Mouse (Mus musculus) heart, embryonic 12.5 days (tissue): Measurements from ENCODE around the gene Itk. TPM values are rescaled to one million over a fixed set of nuclear protein-coding genes. Genes with fewer than 3 reads are reported as not detected.

ENCODE experiments used
- ATAC-seq: fragments of 200-750 bp; cut with Nextera tagmentation; 2 replicates; pipeline ENCODE4 v1.8.0; 2017; ENCODE audit warnings: moderate TSS enrichment, moderate library complexity; ENCODE audit not compliant: insufficient number of reproducible peaks, low FRiP score
- H3K27ac ChIP-seq: fragments of 300-500 bp; sonication (generic); 2 replicates; pipeline ENCODE4 v1.5.1; 2016; ENCODE audit warnings: mild to moderate bottlenecking, moderate library complexity; ENCODE audit not compliant: poor library complexity, severe bottlenecking
- H3K27me3 ChIP-seq: fragments of 300-500 bp; sonication (generic); replicated peaks from 2 replicates; pipeline ENCODE4 v1.6.1; 2016; ENCODE audit warnings: mild to moderate bottlenecking, moderate library complexity
- H3K36me3 ChIP-seq: fragments of 300-500 bp; sonication (generic); 2 replicates; pipeline ENCODE4 v1.6.1; 2016; ENCODE audit warnings: mild to moderate bottlenecking, moderate library complexity
- H3K4me1 ChIP-seq: fragments of 300-500 bp; sonication (generic); replicated peaks from 2 replicates; pipeline ENCODE4 v1.6.1; 2016; ENCODE audit warnings: mild to moderate bottlenecking
- H3K4me2 ChIP-seq: fragments of 300-500 bp; sonication (generic); 2 replicates; pipeline ENCODE4 v1.6.1; 2016; ENCODE audit warnings: mild to moderate bottlenecking, moderate library complexity
- H3K4me3 ChIP-seq: fragments of 300-500 bp; sonication (generic); 2 replicates; pipeline ENCODE4 v1.5.1; 2016; ENCODE audit warnings: mild to moderate bottlenecking
- H3K9ac ChIP-seq: fragments of 300-500 bp; sonication (generic); 2 replicates; pipeline ENCODE4 v1.6.1; 2016; ENCODE audit warnings: mild to moderate bottlenecking, moderate library complexity
- H3K9me3 ChIP-seq: fragments of 300-500 bp; sonication (generic); replicated peaks from 2 replicates; pipeline ENCODE4 v1.6.1; 2016; ENCODE audit warnings: mild to moderate bottlenecking, moderate library complexity
- WGBS: fragments of 180-500 bp; shearing (Covaris S2); methylation state at CpG from one replicate; pipeline ENCODE4 v1.1.7; 2016; 5-methylcytosine and 5-hydroxymethylcytosine counted together
- polyA plus RNA-seq: library from polyadenylated mRNA; unstranded; fragments of >200 nt; fragmentation: Nextera tagmentation; extraction: Ambion mirVana; gene quantifications from 2 replicates; pipeline ENCODE4 v1.2.1, GENCODE M21; 2016

The Itk gene
- polyA plus RNA-seq, 1 experiment from 2014 or later: not detected

DNA sequence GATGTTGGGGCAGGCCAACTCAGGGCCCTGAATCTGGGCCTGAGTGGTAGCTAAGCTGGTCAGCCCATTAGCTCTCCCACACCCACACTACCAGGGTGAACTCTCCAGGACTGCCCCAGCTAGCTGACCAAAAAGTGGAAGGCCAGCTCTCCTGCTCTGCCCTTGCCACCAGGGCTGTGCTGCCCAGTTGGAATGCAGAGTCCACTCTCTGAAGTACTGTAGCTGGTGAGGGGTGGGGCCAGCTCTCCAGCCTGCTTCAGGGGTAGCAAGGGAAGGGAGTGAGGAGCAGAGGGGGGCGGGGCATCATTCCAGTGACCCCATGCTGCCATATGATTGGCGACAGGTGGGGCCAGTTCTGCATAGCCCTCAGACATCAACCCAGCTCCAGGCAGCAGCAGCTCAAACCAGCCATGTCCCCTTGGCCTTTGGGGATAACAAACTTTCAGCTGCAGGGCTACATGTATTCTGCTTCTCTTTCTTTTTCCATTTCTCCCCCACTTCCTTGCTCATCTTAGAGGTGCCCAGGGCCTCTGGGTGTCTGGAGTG, 20.8 kb upstream of the Itk start:
- ATAC-seq: no peak
- no peak overlapping the region for H3K27ac ChIP-seq
- no peaks in the 10 kb centered on the region for H3K9me3 ChIP-seq

DNA sequence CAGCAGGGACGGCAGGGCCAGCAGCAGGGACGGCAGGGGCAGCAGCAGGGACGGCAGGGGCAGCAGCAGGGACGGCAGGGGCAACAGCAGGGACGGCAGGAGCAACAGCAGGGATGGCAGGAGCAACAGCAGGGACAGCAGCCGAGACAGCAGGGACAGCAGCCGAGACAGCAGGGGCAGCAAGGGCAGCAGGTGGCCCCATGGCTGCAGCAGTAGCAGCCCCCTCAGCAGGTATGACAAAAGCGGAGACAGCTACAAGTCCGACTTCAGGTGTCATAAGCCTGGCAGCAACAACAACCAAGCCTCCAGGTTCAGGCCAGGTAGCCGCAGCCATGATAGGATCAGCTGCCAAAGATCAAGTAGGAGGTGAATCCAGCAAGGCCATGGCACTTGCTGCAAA, 17.4 kb upstream of the Itk start:
- WGBS: 34% methylated on average over 10 of the region's 10 CpGs
- no peaks in the 10 kb centered on the region for H3K9me3 ChIP-seq
- ATAC-seq: no peak
- H3K27ac ChIP-seq: no peak overlapping the region
- peak overlapping the region; percentile 63 for H3K4me2 ChIP-seq
- H3K36me3 ChIP-seq: no peaks in the 10 kb centered on the region
- H3K27me3 ChIP-seq: no peaks in the 10 kb centered on the region
- no peaks in the 10 kb centered on the region; the same call in 1 of the 2 replicates for H3K4me1 ChIP-seq
- H3K4me3 ChIP-seq: peak overlapping the region; percentile 26
- H3K9ac ChIP-seq: 0 out of 2 replicates have a peak overlapping the region, but pooled peaks have one; percentile 29

More for the DNA sequence above, 20.8 kb upstream of the Itk start:
- Histone ChIP-seq H3K36me3 (no peaks in the 10 kb centered on the region), H3K4me3 (no peak overlapping the region), H3K27me3 (no peaks in the 10 kb centered on the region), H3K4me2 (no peak overlapping the region), H3K4me1 (no peaks in the 10 kb centered on the region; the same call in 1 of the 2 replicates), H3K9ac (no peak overlapping the region)
- 28% methylated on average over 2 of the region's 2 CpGs for WGBS

DNA sequence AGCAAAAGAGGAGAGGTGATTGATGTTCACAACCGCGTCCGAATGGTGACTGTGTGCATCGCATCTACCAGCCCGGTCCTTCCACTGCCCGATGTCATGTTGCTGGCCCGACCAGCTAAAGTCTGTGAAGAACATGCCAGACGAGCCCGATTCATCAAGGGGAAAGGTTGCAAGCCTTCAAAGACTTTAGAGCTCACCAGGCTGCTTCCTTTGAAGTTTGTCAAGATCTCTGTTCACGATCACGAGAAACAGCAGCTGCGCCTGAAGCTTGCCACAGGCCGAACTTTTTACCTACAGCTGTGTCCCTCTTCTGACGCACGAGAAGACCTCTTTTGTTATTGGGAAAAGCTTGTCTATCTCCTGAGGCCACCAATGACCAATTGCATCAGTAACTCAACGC, 15.7 kb upstream of the Itk start:
- no peaks in the 10 kb centered on the region for H3K27me3 ChIP-seq
- no peaks in the 10 kb centered on the region for H3K9me3 ChIP-seq
- H3K36me3 ChIP-seq: no peaks in the 10 kb centered on the region
- ATAC-seq: no peak
- no peak overlapping the region for H3K9ac ChIP-seq
- WGBS: 80% methylated on average over 16 of the region's 16 CpGs
- H3K4me3 ChIP-seq: no peak overlapping the region
- H3K27ac ChIP-seq: no peak overlapping the region
- H3K4me2 ChIP-seq: no peak overlapping the region
- H3K4me1 ChIP-seq: no peaks in the 10 kb centered on the region; the same call in 1 of the 2 replicates

DNA sequence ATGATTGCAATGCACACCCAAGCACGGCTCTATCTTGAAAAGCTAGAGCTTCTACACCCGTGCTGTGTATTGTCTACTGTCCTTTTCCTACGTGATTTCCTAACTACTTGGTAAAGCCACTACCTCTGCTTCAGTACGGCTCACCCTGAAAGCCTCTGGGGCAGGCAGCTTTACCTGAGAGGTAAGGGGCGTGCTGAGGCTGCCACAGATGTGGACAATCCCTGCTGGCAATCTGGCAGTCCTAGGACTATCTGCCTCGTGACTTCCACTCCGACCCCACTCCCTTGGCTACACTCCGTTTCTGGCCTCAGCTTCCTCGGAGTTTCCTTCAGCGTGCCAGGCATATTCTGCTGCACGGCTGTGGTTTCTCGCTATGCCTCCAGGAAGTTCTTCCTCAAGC, 12.2 kb upstream of the Itk start:
- Histone ChIP-seq H3K36me3 (no peaks in the 10 kb centered on the region), H3K9ac (no peak overlapping the region), H3K4me2 (no peak overlapping the region), H3K27me3 (no peaks in the 10 kb centered on the region), H3K4me3 (no peak overlapping the region), H3K9me3 (no peaks in the 10 kb centered on the region), H3K27ac (no peak overlapping the region), H3K4me1 (peaks cover 3% of the 10 kb centered on the region; the same call in 1 of the 2 replicates)
- 74% methylated on average over 12 of the region's 12 CpGs for WGBS
- ATAC-seq: no peak

GRCm38 (mm10) chr11:46398933-46399383, 9.6 kb upstream of the Itk start:
- no peaks in the 10 kb centered on the region for H3K9me3 ChIP-seq
- no peaks in the 10 kb centered on the region for H3K36me3 ChIP-seq
- 66% methylated on average over 5 of the region's 5 CpGs for WGBS
- H3K9ac ChIP-seq: no peak overlapping the region
- H3K4me2 ChIP-seq: no peak overlapping the region
- H3K4me1 ChIP-seq: 0 out of 2 replicates have a peak, but pooled peaks cover 3% of the 10 kb centered on the region
- no peak overlapping the region for H3K4me3 ChIP-seq
- H3K27ac ChIP-seq: no peak overlapping the region
- no peak for ATAC-seq
- H3K27me3 ChIP-seq: no peaks in the 10 kb centered on the region

- 72% methylated on average over 4 of the region's 4 CpGs for WGBS
Observed at GRCm38 (mm10) chr11:46398473-46398872, 9.2 kb upstream of the Itk start.

DNA sequence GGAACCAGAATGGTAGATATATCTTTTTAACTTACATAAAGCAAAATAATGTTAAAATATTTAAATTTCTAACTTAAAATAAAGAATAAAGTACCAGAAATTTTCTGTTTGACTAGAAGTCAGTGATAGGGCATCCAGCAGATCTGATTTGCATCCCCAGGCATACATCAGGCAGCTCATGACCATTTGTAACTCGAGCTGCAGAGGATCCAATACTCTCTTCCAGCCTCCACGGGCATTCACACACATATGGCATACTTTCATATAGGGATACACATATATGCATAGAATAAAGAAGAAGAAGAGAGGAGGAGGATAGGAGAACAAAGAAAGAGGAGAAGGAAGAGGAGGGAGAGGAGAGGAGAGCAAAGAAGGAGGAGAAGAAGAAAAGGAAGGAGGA, 8.6 kb upstream of the Itk start:
- H3K27me3 ChIP-seq: no peaks in the 10 kb centered on the region
- H3K9ac ChIP-seq: no peak overlapping the region
- WGBS: 57% methylated on average over 2 of the region's 2 CpGs
- no peak for ATAC-seq
- no peak overlapping the region for H3K27ac ChIP-seq
- H3K4me2 ChIP-seq: no peak overlapping the region
- no peaks in the 10 kb centered on the region for H3K36me3 ChIP-seq
- 0 out of 2 replicates have a peak, but pooled peaks cover 3% of the 10 kb centered on the region for H3K4me1 ChIP-seq
- no peaks in the 10 kb centered on the region for H3K9me3 ChIP-seq
- H3K4me3 ChIP-seq: no peak overlapping the region

More at GRCm38 (mm10) chr11:46398473-46398872, 9.2 kb upstream of the Itk start:
- Histone ChIP-seq H3K4me2 (no peak overlapping the region), H3K27ac (no peak overlapping the region), H3K27me3 (no peaks in the 10 kb centered on the region), H3K4me3 (no peak overlapping the region), H3K36me3 (no peaks in the 10 kb centered on the region), H3K9ac (no peak overlapping the region), H3K9me3 (no peaks in the 10 kb centered on the region), H3K4me1 (0 out of 2 replicates have a peak, but pooled peaks cover 3% of the 10 kb centered on the region)
- no peak for ATAC-seq

GRCm38 (mm10) chr11:46396860-46397179, 7.5 kb upstream of the Itk start:
- 45% methylated on average over 4 of the region's 4 CpGs for WGBS
- no peaks in the 10 kb centered on the region for H3K36me3 ChIP-seq
- no peak overlapping the region for H3K27ac ChIP-seq
- no peaks in the 10 kb centered on the region for H3K9me3 ChIP-seq
- ATAC-seq: no peak
- H3K27me3 ChIP-seq: no peaks in the 10 kb centered on the region
- H3K9ac ChIP-seq: no peak overlapping the region
- 0 out of 2 replicates have a peak, but pooled peaks cover 3% of the 10 kb centered on the region for H3K4me1 ChIP-seq
- H3K4me2 ChIP-seq: no peak overlapping the region
- no peak overlapping the region for H3K4me3 ChIP-seq

GRCm38 (mm10) chr11:46396167-46396859, 7.0 kb upstream of the Itk start, which contains the start of gene Fam71b:
Gene Fam71b, plus strand, starts transcription at chr11:46396559.
- H3K9ac ChIP-seq: no peak within 1 kb of the TSS
- no peak within 1 kb of the TSS for H3K4me3 ChIP-seq
- WGBS: 67% methylated on average over 13 of the region's 13 CpGs
- no peak within 1 kb of the TSS for H3K4me2 ChIP-seq
- H3K9me3 ChIP-seq: no peaks in the 10 kb centered on the region
- no peaks in the 10 kb centered on the region for H3K27me3 ChIP-seq
- no peak for ATAC-seq
- H3K27ac ChIP-seq: no peak within 1 kb of the TSS
- no peaks in the 10 kb centered on the region for H3K36me3 ChIP-seq
- H3K4me1 ChIP-seq: 0 out of 2 replicates have a peak, but pooled peaks cover 3% of the 10 kb centered on the region

DNA sequence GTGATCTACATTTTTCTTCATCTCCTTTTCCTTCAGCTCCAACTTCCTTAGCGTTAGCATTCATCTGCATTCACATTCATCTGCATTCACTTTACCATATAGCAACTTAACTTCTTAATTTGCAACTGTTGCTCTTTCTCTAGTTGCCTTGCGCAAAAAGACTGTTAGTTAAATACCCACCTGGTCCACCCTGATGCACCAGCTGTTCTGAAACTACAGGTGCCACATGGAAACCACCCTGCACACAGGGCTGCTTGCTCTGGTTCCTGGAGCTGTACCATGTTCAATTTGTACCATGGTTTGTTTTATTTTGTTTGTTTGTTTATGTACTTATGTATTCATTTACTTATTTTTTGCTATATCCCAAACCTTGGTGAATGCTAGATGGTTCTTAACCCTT, 6.4 kb upstream of the Itk start:
- no peak for ATAC-seq
- Histone ChIP-seq H3K27ac (no peak overlapping the region), H3K9ac (no peak overlapping the region), H3K9me3 (no peaks in the 10 kb centered on the region), H3K4me2 (no peak overlapping the region), H3K36me3 (no peaks in the 10 kb centered on the region), H3K4me1 (0 out of 2 replicates have a peak, but pooled peaks cover 3% of the 10 kb centered on the region), H3K4me3 (no peak overlapping the region), H3K27me3 (no peaks in the 10 kb centered on the region)
- 86% methylated on average over 2 of the region's 2 CpGs for WGBS

- no peak for ATAC-seq
- 0 out of 2 replicates have a peak, but pooled peaks cover 3% of the 10 kb centered on the region for H3K4me1 ChIP-seq
- H3K4me3 ChIP-seq: no peak overlapping the region
- WGBS: 58% methylated on average over 2 of the region's 2 CpGs
- H3K27me3 ChIP-seq: no peaks in the 10 kb centered on the region
- H3K4me2 ChIP-seq: no peak overlapping the region
- H3K36me3 ChIP-seq: no peaks in the 10 kb centered on the region
- no peak overlapping the region for H3K27ac ChIP-seq
- H3K9me3 ChIP-seq: no peaks in the 10 kb centered on the region
- H3K9ac ChIP-seq: no peak overlapping the region
Observed at GRCm38 (mm10) chr11:46395088-46395487, 5.8 kb upstream of the Itk start.
